Mouse (Mus musculus) forebrain, embryonic 13.5 days (tissue): ENCODE measurements around the gene 2210011C24Rik. TPM values are rescaled to one million over a fixed set of nuclear protein-coding genes. Genes with fewer than 3 reads are reported as not detected.

ENCODE experiments used
- ATAC-seq: fragments of 200-750 bp; cut with Nextera tagmentation; 2 replicates; pipeline ENCODE4 v1.8.0; 2017
- H3K27ac ChIP-seq: fragments of 300-500 bp; sonication (generic); 2 replicates; pipeline ENCODE4 v1.5.1; 2015; ENCODE audit warnings: inconsistent platforms, mild to moderate bottlenecking, moderate library complexity
- H3K27me3 ChIP-seq: fragments of 300-500 bp; sonication (generic); 2 replicates; pipeline ENCODE4 v1.6.1; 2015; ENCODE audit warnings: mild to moderate bottlenecking, inconsistent platforms
- H3K36me3 ChIP-seq: fragments of 300-500 bp; sonication (generic); 2 replicates; pipeline ENCODE4 v1.6.1; 2015; ENCODE audit warnings: mild to moderate bottlenecking, inconsistent platforms; ENCODE audit not compliant: poor library complexity, severe bottlenecking
- H3K4me1 ChIP-seq: fragments of 300-500 bp; sonication (generic); 2 replicates; pipeline ENCODE4 v1.6.1; 2015; ENCODE audit warnings: inconsistent platforms
- H3K4me2 ChIP-seq: fragments of 300-500 bp; sonication (generic); 2 replicates; pipeline ENCODE4 v1.6.1; 2015; ENCODE audit warnings: inconsistent platforms, mild to moderate bottlenecking, moderate library complexity
- H3K4me3 ChIP-seq: fragments of 300-500 bp; sonication (generic); 2 replicates; pipeline ENCODE4 v1.5.1; 2015; ENCODE audit warnings: mild to moderate bottlenecking, inconsistent platforms
- H3K9ac ChIP-seq: fragments of 300-500 bp; sonication (generic); 2 replicates; pipeline ENCODE4 v1.6.1; 2015; ENCODE audit warnings: mild to moderate bottlenecking, inconsistent platforms
- H3K9me3 ChIP-seq: fragments of 300-500 bp; sonication (generic); replicated peaks from 2 replicates; pipeline ENCODE4 v1.6.1; 2016; ENCODE audit warnings: inconsistent platforms
- WGBS: fragments of 180-500 bp; shearing (Covaris S2); methylation state at CpG from one replicate; pipeline ENCODE4 v1.1.7; 2015; 5-methylcytosine and 5-hydroxymethylcytosine counted together
- polyA plus RNA-seq: library from polyadenylated mRNA; unstranded; fragments of >200 nt; fragmentation: Nextera tagmentation; extraction: Ambion mirVana; gene quantifications from 2 replicates; pipeline ENCODE4 v1.2.1, GENCODE M21; 2015

Gene 2210011C24Rik
- 0.37 TPM in 1 of 2 replicates, not detected in the other for polyA plus RNA-seq

- Histone ChIP-seq H3K4me2 (peak within 1 kb of the TSS; percentile 98), H3K9ac (peak within 1 kb of the TSS; percentile 64), H3K4me1 (peaks cover 26% of the 10 kb centered on the region), H3K4me3 (peak within 1 kb of the TSS; percentile 53), H3K27me3 (peaks cover 42% of the 10 kb centered on the region), H3K27ac (no peak within 1 kb of the TSS), H3K9me3 (no peaks in the 10 kb centered on the region), H3K36me3 (no peaks in the 10 kb centered on the region)
- WGBS = under 1% methylated on average over 43 of the region's 45 CpGs
- 0 out of 2 replicates have a peak, but pooled peaks have one; percentile 33 for ATAC-seq
Measured at GRCm38 (mm10) chr8:84011705-84012498, at the start of gene 2210011C24Rik. 2210011C24Rik (minus strand) TSS chr8:84012171.

- Histone ChIP-seq H3K27ac (no peak overlapping the region), H3K4me1 (no peaks in the 10 kb centered on the region), H3K9me3 (no peaks in the 10 kb centered on the region), H3K36me3 (no peaks in the 10 kb centered on the region), H3K4me3 (no peak overlapping the region), H3K9ac (no peak overlapping the region), H3K27me3 (no peaks in the 10 kb centered on the region), H3K4me2 (no peak overlapping the region)
- ATAC-seq = no peak
- 85% methylated on average over 2 of the region's 2 CpGs for WGBS
Measured at GRCm38 (mm10) chr8:84060245-84060644, 48.3 kb upstream of the 2210011C24Rik start.

GRCm38 (mm10) chr8:84059226-84059625 is 47.3 kb upstream of the 2210011C24Rik start:
- H3K4me1 ChIP-seq = no peaks in the 10 kb centered on the region
- no peak overlapping the region for H3K4me3 ChIP-seq
- no peak overlapping the region for H3K4me2 ChIP-seq
- H3K27ac ChIP-seq = no peak overlapping the region
- H3K27me3 ChIP-seq = no peaks in the 10 kb centered on the region
- WGBS = 96% methylated on average over 2 of the region's 2 CpGs
- H3K36me3 ChIP-seq = no peaks in the 10 kb centered on the region
- H3K9me3 ChIP-seq = no peaks in the 10 kb centered on the region
- no peak overlapping the region for H3K9ac ChIP-seq
- ATAC-seq = no peak

GRCm38 (mm10) chr8:84057827-84058226 is 45.9 kb upstream of the 2210011C24Rik start:
- Histone ChIP-seq H3K36me3 (no peaks in the 10 kb centered on the region), H3K4me2 (no peak overlapping the region), H3K4me1 (no peaks in the 10 kb centered on the region), H3K9ac (no peak overlapping the region), H3K27me3 (no peaks in the 10 kb centered on the region), H3K9me3 (no peaks in the 10 kb centered on the region), H3K4me3 (no peak overlapping the region), H3K27ac (no peak overlapping the region)
- WGBS = 100% methylated on average over 1 of the region's 1 CpGs
- ATAC-seq = no peak

- WGBS = 97% methylated on average over 5 of the region's 5 CpGs
- no peaks in the 10 kb centered on the region for H3K9me3 ChIP-seq
- H3K4me1 ChIP-seq = no peaks in the 10 kb centered on the region
Measured at GRCm38 (mm10) chr8:84053229-84053628, 41.3 kb upstream of the 2210011C24Rik start.

GRCm38 (mm10) chr8:84052746-84053145 is 40.8 kb upstream of the 2210011C24Rik start:
- Histone ChIP-seq H3K27ac (no peak overlapping the region), H3K9me3 (no peaks in the 10 kb centered on the region), H3K4me1 (no peaks in the 10 kb centered on the region), H3K4me2 (no peak overlapping the region), H3K36me3 (no peaks in the 10 kb centered on the region), H3K27me3 (no peaks in the 10 kb centered on the region), H3K4me3 (no peak overlapping the region), H3K9ac (no peak overlapping the region)
- 88% methylated on average over 3 of the region's 3 CpGs for WGBS
- ATAC-seq = no peak

More at GRCm38 (mm10) chr8:84053229-84053628, 41.3 kb upstream of the 2210011C24Rik start:
- H3K27me3 ChIP-seq = no peaks in the 10 kb centered on the region
- H3K36me3 ChIP-seq = no peaks in the 10 kb centered on the region
- H3K4me3 ChIP-seq = no peak overlapping the region
- H3K4me2 ChIP-seq = no peak overlapping the region
- ATAC-seq = no peak
- H3K9ac ChIP-seq = no peak overlapping the region
- no peak overlapping the region for H3K27ac ChIP-seq

- H3K36me3 ChIP-seq = no peaks in the 10 kb centered on the region
- 0 out of 2 replicates have a peak, but pooled peaks cover 2% of the 10 kb centered on the region for H3K9me3 ChIP-seq
- H3K4me2 ChIP-seq = no peak overlapping the region
- no peak overlapping the region for H3K27ac ChIP-seq
- 83% methylated on average over 5 of the region's 5 CpGs for WGBS
- peaks cover 10% of the 10 kb centered on the region; the same call in 1 of the 2 replicates for H3K4me1 ChIP-seq
- H3K27me3 ChIP-seq = peaks cover 28% of the 10 kb centered on the region
- no peak overlapping the region for H3K4me3 ChIP-seq
- H3K9ac ChIP-seq = no peak overlapping the region
- ATAC-seq = no peak
Measured at GRCm38 (mm10) chr8:84048171-84048570, 36.2 kb upstream of the 2210011C24Rik start.

DNA sequence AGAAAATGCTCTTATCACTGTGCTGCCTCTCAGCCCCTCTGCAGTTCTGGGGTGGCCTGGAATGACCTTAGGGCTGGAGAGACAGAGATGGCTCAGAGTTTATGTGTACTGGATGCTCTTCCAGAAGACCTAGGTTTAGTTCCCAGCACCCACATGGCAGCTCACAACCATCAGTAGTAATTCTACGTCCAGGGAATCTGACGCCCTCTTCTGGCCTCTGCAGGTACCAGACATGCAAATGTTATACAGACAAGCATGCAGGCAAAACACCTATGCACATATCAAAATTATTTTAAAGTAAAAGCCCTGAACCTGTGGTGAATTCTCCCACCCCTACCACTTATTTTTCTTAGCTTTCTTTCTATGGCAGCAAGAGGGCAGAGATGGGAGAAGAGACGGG is 34.5 kb upstream of the 2210011C24Rik start:
- no peak overlapping the region for H3K27ac ChIP-seq
- no peak overlapping the region for H3K4me2 ChIP-seq
- H3K27me3 ChIP-seq = peaks cover 45% of the 10 kb centered on the region
- 0 out of 2 replicates have a peak, but pooled peaks cover 2% of the 10 kb centered on the region for H3K9me3 ChIP-seq
- ATAC-seq = no peak
- 89% methylated on average over 3 of the region's 3 CpGs for WGBS
- H3K36me3 ChIP-seq = no peaks in the 10 kb centered on the region
- no peak overlapping the region for H3K9ac ChIP-seq
- no peak overlapping the region for H3K4me3 ChIP-seq
- peaks cover 21% of the 10 kb centered on the region for H3K4me1 ChIP-seq

DNA sequence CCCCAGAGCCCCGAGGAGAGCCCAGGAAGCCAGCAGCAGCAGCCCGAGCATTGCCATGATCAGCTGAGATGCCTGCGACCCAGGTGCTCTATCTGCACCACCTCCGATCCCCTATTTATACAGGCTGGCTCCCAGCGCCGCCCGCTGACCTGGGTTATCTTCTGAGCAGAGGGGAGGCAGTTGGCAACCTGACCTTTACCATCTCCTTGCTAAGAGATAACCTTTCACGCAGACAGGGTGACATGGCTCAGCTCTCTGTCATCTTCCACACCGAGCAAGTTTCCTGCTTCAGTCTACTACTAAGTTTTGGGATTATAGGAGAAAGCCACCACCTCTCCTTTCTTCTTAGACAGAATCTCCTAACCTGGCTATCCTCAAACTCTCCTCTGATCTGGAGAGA is 32.9 kb upstream of the 2210011C24Rik start, which contains the start of gene Rln3:
Gene Rln3, minus strand, starts transcription at position 101 of the 400 bp plus-strand sequence.
- ATAC-seq = no peak
- 11% methylated on average over 9 of the region's 9 CpGs for WGBS
- Histone ChIP-seq H3K36me3 (no peaks in the 10 kb centered on the region), H3K4me1 (peaks cover 21% of the 10 kb centered on the region), H3K4me2 (no peak within 1 kb of the TSS), H3K4me3 (no peak within 1 kb of the TSS), H3K27ac (no peak within 1 kb of the TSS), H3K27me3 (peaks cover 61% of the 10 kb centered on the region), H3K9ac (no peak within 1 kb of the TSS), H3K9me3 (0 out of 2 replicates have a peak, but pooled peaks cover 2% of the 10 kb centered on the region)

DNA sequence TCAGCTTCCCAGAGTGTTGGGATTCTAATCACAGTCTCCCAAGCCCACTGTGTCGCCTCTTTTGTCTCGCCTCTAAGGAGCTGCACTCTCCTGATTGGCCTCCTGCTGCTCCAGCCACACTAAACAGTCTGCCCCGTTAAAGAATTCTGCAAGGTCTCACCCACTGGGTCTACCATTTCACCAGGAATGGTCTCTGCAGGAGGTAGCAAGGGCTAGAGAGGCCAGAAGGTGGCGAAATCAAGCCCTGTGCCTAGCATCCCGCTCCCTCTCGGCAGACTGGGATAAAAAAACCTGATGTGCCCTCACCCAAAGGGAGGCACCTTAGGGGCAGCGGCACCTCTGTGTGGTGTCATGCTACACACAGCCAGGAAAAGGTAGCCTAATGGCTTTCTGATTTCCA is 32.1 kb upstream of the 2210011C24Rik start:
- Histone ChIP-seq H3K4me3 (no peak overlapping the region), H3K4me1 (peaks cover 24% of the 10 kb centered on the region), H3K27me3 (peaks cover 61% of the 10 kb centered on the region), H3K36me3 (no peaks in the 10 kb centered on the region), H3K9ac (no peak overlapping the region), H3K27ac (no peak overlapping the region), H3K9me3 (0 out of 2 replicates have a peak, but pooled peaks cover 2% of the 10 kb centered on the region), H3K4me2 (no peak overlapping the region)
- ATAC-seq = no peak
- 5% methylated on average over 7 of the region's 7 CpGs for WGBS

DNA sequence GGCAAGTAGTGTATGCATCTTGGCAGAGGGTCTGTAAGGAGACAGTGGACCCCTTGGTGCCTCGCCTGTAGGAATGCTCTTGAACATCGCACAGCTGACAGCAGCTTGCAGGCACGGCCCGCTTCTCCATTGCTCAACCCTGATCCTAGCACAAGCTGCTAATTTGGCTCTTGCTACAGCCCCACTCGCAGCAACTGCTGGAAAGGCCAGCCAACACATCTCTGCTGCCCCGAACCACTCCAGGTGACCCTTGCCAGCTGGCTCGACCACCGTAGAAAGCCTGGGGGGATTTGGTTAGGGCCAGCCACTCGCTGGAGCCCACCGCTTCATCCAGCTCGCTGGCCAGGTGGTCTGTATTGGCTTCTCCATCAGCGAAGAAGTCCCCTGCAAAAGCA is 31.0 kb upstream of the 2210011C24Rik start:
- Histone ChIP-seq H3K9ac (no peak overlapping the region), H3K4me3 (no peak overlapping the region), H3K36me3 (no peaks in the 10 kb centered on the region), H3K27ac (no peak overlapping the region), H3K4me2 (peak overlapping the region; percentile 60; the same call in 1 of the 2 replicates), H3K27me3 (peaks cover 67% of the 10 kb centered on the region), H3K4me1 (peaks cover 24% of the 10 kb centered on the region), H3K9me3 (0 out of 2 replicates have a peak, but pooled peaks cover 2% of the 10 kb centered on the region)
- WGBS = 36% methylated on average over 12 of the region's 12 CpGs
- no peak for ATAC-seq
